Mouse (Mus musculus): ENCODE results near the gene Fndc8. TPM values are rescaled to one million over a fixed set of nuclear protein-coding genes. Genes with fewer than 3 reads are reported as not detected.

The Fndc8 gene
- polyA plus RNA-seq (2017; shearing (Covaris generic)), result not detected

DNA sequence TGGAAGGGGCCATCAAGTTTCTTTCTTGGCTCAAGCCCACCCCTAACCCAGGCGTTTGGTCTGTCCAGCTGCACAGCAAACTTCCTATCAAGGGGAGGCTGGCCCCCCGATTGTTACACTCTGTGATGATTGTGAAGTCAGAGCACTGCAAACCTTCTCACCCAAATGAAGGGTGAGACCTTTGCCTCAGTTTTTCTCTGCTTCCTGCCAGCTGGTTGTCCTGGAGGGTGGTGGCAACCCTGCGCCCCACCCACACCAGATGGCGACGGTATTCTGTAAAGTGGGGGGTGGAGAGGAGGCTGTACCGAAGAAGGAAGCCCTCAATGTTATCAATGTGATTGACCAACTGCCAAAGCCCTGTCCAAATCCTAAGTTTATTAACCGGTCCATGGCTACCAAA, at the start of gene Fndc8:
Gene Fndc8 (plus strand): TSS at position 189 of the 400 bp plus-strand sequence.

DNA sequence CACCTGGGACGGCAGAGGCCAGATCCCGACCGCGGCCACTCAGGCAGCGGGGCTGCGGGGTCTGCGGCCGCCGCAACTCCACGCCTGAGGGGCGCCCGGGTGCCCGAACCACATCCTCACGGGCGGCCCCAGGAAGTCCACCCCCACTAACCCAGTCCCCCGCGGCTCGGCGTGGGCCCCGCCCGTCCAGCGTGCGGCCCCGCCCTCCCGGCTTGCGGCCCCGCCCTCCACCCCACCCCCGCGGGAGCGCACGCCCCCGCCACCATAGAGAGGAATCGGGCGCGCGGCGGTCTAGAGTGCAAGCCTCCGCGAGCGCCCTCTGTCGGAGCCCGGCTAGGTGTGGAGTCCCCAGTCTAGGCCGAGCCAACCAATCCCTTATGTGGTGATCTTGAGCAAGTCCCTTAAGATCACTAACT, 20.9 kb upstream of the Fndc8 start, which contains the start of gene Rffl:
Gene Rffl (minus strand): TSS at position 180 of the 416 bp plus-strand sequence.

DNA sequence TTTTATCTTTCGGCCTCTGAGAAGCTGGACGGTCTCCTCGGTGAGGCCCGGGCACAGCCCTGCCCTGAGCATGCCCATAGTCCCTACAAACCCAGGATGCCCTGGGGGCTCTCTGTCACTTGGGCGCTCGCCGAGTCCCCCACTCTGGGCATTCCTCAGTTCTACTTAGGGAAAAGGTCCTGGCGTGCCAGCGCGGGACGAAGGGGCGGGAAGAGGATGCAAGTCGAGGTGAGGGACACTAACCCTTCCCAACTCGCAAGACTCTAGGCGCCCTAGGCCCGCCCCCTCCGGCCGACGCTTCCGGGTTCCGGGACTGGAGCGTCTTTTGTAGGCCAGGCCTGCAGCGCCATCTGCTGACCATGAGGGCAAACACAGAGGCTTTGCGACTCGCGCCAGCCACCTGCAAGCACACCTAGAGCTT, 1.6 kb upstream of the Fndc8 start, which contains the start of gene Rad51d:
Gene Rad51d (minus strand): TSS at position 273 of the 421 bp plus-strand sequence.

DNA sequence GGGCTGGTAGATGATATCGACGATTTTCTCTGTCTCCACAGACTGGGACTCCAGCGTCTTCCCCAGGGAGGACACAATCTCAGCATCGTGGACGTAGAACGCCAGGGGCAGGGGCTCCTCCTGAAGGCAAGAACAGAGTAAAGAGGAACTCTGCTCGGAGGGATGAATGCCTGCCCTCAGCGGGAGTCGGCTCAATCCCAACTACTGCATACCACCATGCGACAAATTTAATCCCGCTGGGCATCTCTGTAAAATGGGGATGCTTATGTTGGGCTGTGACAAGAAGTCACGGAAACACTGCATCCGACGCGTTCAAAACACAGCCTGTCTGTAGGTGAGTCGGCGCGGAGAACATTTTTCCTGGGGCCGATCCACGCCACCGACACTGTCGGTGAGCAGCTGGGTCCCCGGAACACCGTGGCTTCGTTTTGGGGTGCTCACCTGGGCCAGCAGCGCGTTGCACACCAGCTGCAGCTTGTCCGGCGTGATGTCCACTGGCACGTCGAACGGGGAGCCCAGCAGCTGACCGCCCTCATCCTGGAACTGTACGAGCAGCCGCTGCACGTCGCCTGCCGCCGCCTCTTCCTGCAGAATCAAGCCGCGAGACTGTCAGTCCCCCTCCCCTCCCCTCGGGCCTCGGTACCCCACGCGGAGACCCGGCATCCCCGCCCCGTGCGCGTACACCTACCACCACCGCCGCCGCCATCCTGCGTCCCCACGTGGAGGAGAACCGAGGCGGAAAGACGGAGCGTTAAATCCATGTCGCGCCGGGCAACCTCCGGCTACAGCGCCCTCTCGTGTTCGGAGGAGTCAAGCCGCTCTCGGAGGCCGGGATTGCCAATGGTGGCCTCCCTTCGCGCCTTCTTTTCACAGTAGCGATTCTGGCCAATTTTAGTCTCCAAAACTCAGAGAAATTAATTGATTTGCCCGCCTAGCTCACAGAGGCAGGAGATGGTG, 16.0 kb downstream of the Fndc8 start, which contains the start of gene Nle1:
Gene Nle1 (minus strand): TSS at position 761 of the 957 bp plus-strand sequence.

DNA sequence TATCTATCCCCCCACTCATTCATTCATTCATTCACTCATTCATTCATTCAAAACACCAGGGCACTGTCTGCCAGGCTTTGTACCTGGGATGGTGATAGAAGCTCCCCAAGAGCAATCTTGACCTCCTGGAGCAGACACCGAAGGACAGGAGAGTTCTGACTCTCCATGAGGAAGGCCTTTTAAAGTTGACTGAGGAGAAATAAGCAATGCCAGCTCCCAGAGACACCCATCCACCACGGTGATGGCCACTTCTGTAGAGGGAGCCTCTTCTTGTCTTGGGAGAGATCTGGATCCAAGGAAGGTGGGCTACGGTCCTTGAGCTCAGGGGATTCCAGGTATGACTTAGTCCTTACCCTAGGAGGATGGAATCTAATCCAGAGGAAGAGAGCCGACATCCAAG, 18.3 kb downstream of the Fndc8 start, which contains the start of gene Unc45b:
Gene Unc45b (plus strand): TSS at position 301 of the 400 bp plus-strand sequence.

Other genes starting within 250 kb of the Fndc8 start
- gene Cct6b, start 127.8 kb upstream of the Fndc8 start, polyA plus RNA-seq (2017; shearing (Covaris generic)), result 0.66 TPM
- 34.0 TPM for gene Zfp830, start 127.8 kb upstream of the Fndc8 start, polyA plus RNA-seq (2017; shearing (Covaris generic))
- 28.1 TPM for gene Lig3, start 111.0 kb upstream of the Fndc8 start, polyA plus RNA-seq (2017; shearing (Covaris generic))
- 19.1 TPM for gene Rffl, start 20.9 kb upstream of the Fndc8 start, polyA plus RNA-seq (2017; shearing (Covaris generic))
- 14.7 TPM for gene Rad51d, start 1.5 kb upstream of the Fndc8 start, polyA plus RNA-seq (2017; shearing (Covaris generic))
- 23.6 TPM for gene Nle1, start 16.3 kb downstream of the Fndc8 start, polyA plus RNA-seq (2017; shearing (Covaris generic))
- gene Unc45b, start 18.4 kb downstream of the Fndc8 start, polyA plus RNA-seq (2017; shearing (Covaris generic)), result not detected
- 14.2 TPM for gene Slfn5, start 59.2 kb downstream of the Fndc8 start, polyA plus RNA-seq (2017; shearing (Covaris generic))
- 2.6 TPM for gene Slfn9, start 99.7 kb downstream of the Fndc8 start, polyA plus RNA-seq (2017; shearing (Covaris generic))
- gene Slfn8, start 128.7 kb downstream of the Fndc8 start, polyA plus RNA-seq (2017; shearing (Covaris generic)), result 28.8 TPM
- 634 TPM for gene Slfn2, start 173.0 kb downstream of the Fndc8 start, polyA plus RNA-seq (2017; shearing (Covaris generic))
- 98.9 TPM for gene Slfn1, start 224.7 kb downstream of the Fndc8 start, polyA plus RNA-seq (2017; shearing (Covaris generic))